Mouse (Mus musculus) liver, embryonic 14.5 days (tissue): ENCODE data around the gene Hps1.

ENCODE experiments used
- CTCF ChIP-seq: IDR thresholded peaks from 2 replicates; pipeline ENCODE4 v1.5.1; 2016; ENCODE audit warnings: antibody characterized with exemption, low read depth, control low read depth
- EP300 ChIP-seq: IDR thresholded peaks from 2 replicates; pipeline ENCODE4 v1.6.1; 2016; ENCODE audit warnings: antibody characterized with exemption, low read depth

DNA sequence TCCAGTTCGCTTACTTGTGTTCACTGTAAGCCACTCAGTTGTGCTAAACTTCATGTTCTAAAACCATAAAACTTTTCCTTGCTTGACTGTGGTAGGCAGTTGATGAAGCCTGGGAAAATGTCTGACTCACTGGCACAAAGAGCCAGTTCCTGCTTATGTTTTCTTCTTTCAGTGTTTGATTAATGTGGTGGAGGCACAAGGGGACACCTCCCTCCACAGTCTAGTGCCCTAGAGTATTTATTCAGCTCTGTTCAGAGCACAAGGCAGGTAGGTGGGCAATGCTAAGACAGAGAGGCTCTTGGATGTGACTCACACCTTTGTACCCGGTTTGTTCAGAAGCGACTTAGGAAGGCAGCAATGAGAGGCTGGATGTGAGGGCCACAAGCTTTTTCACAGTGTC, 48.1 kb upstream of the Hps1 start:
- no peak for TF ChIP-seq CTCF
- no peak for TF ChIP-seq EP300
